Mouse (Mus musculus): ENCODE measurements around the gene Ddx27. TPM values are rescaled to one million over a fixed set of nuclear protein-coding genes. Genes with fewer than 3 reads are reported as not detected.

The Ddx27 gene
- polyA plus RNA-seq, 1 experiment: 72.1 TPM

GRCm38 (mm10) chr2:166983351-166983894 lies 31.6 kb upstream of the Ddx27 start:
- Histone ChIP-seq H3K4me1 (ENCODE audit: control insufficient read depth, insufficient read depth, low read length) (no peaks in the 10 kb centered on the region), H3K27me3 (ENCODE audit: control insufficient read depth, insufficient read depth, low read length, poor library complexity, severe bottlenecking) (no peaks in the 10 kb centered on the region), H3K9me3 (replicated peaks; ENCODE audit: control insufficient read depth, insufficient read depth, low read length, poor library complexity, severe bottlenecking) (no peaks in the 10 kb centered on the region), H3K9ac (ENCODE audit: low read depth, poor library complexity, severe bottlenecking) (no peak overlapping the region), H3K4me3 (ENCODE audit: low read depth, low read length) (no peak overlapping the region), H3K27ac (ENCODE audit: insufficient read depth, low read length) (no peak overlapping the region), H3K36me3 (ENCODE audit: control insufficient read depth, insufficient read depth, low read length, poor library complexity, severe bottlenecking) (no peaks in the 10 kb centered on the region)
- TF ChIP-seq EP300 (IDR thresholded peaks at IDR 0.05; ENCODE audit: insufficient read depth, low read depth, low read length) (no peak), CTCF (IDR thresholded peaks at IDR 0.05; ENCODE audit: low read depth, low read length) (peak; percentile 26), POLR2A (IDR thresholded peaks at IDR 0.05; ENCODE audit: insufficient read depth, low read length) (no peak)

GRCm38 (mm10) chr2:166990861-166991260 lies 24.1 kb upstream of the Ddx27 start:
- Histone ChIP-seq H3K36me3 (ENCODE audit: control insufficient read depth, insufficient read depth, low read length, poor library complexity, severe bottlenecking) (no peaks in the 10 kb centered on the region), H3K9ac (ENCODE audit: low read depth, poor library complexity, severe bottlenecking) (no peak overlapping the region), H3K4me1 (ENCODE audit: control insufficient read depth, insufficient read depth, low read length) (no peaks in the 10 kb centered on the region), H3K9me3 (replicated peaks; ENCODE audit: control insufficient read depth, insufficient read depth, low read length, poor library complexity, severe bottlenecking) (no peaks in the 10 kb centered on the region), H3K27ac (ENCODE audit: insufficient read depth, low read length) (no peak overlapping the region), H3K4me3 (ENCODE audit: low read depth, low read length) (no peak overlapping the region), H3K27me3 (ENCODE audit: control insufficient read depth, insufficient read depth, low read length, poor library complexity, severe bottlenecking) (no peaks in the 10 kb centered on the region)
- no peak for TF ChIP-seq POLR2A (IDR thresholded peaks at IDR 0.05; ENCODE audit: insufficient read depth, low read length)
- TF ChIP-seq CTCF (IDR thresholded peaks at IDR 0.05; ENCODE audit: low read depth, low read length): no peak
- TF ChIP-seq EP300 (IDR thresholded peaks at IDR 0.05; ENCODE audit: insufficient read depth, low read depth, low read length): no peak

- Histone ChIP-seq H3K36me3 (ENCODE audit: control insufficient read depth, insufficient read depth, low read length, poor library complexity, severe bottlenecking) (no peaks in the 10 kb centered on the region), H3K9me3 (replicated peaks; ENCODE audit: control insufficient read depth, insufficient read depth, low read length, poor library complexity, severe bottlenecking) (no peaks in the 10 kb centered on the region), H3K4me1 (ENCODE audit: control insufficient read depth, insufficient read depth, low read length) (no peaks in the 10 kb centered on the region), H3K9ac (ENCODE audit: low read depth, poor library complexity, severe bottlenecking) (no peak overlapping the region), H3K4me3 (ENCODE audit: low read depth, low read length) (no peak overlapping the region), H3K27me3 (ENCODE audit: control insufficient read depth, insufficient read depth, low read length, poor library complexity, severe bottlenecking) (no peaks in the 10 kb centered on the region), H3K27ac (ENCODE audit: insufficient read depth, low read length) (no peak overlapping the region)
- TF ChIP-seq POLR2A (IDR thresholded peaks at IDR 0.05; ENCODE audit: insufficient read depth, low read length): no peak
- no peak for TF ChIP-seq CTCF (IDR thresholded peaks at IDR 0.05; ENCODE audit: low read depth, low read length)
- no peak for TF ChIP-seq EP300 (IDR thresholded peaks at IDR 0.05; ENCODE audit: insufficient read depth, low read depth, low read length)
Observed at GRCm38 (mm10) chr2:166991945-166992344, 23.0 kb upstream of the Ddx27 start.

- H3K4me3 ChIP-seq (ENCODE audit: low read depth, low read length): peak overlapping the region; percentile 93
- H3K36me3 ChIP-seq (ENCODE audit: control insufficient read depth, insufficient read depth, low read length, poor library complexity, severe bottlenecking): no peaks in the 10 kb centered on the region
- no peak overlapping the region for H3K27ac ChIP-seq (ENCODE audit: insufficient read depth, low read length)
- peak overlapping the region; percentile 94 for H3K9ac ChIP-seq (ENCODE audit: low read depth, poor library complexity, severe bottlenecking)
- no peaks in the 10 kb centered on the region for H3K9me3 ChIP-seq (replicated peaks; ENCODE audit: control insufficient read depth, insufficient read depth, low read length, poor library complexity, severe bottlenecking)
- TF ChIP-seq EP300 (IDR thresholded peaks at IDR 0.05; ENCODE audit: insufficient read depth, low read depth, low read length) (no peak), POLR2A (IDR thresholded peaks at IDR 0.05; ENCODE audit: insufficient read depth, low read length) (no peak), CTCF (IDR thresholded peaks at IDR 0.05; ENCODE audit: low read depth, low read length) (no peak)
- no peaks in the 10 kb centered on the region for H3K4me1 ChIP-seq (ENCODE audit: control insufficient read depth, insufficient read depth, low read length)
- H3K27me3 ChIP-seq (ENCODE audit: control insufficient read depth, insufficient read depth, low read length, poor library complexity, severe bottlenecking): no peaks in the 10 kb centered on the region
Observed at GRCm38 (mm10) chr2:166995021-166995795, 19.8 kb upstream of the Ddx27 start.

- peak within 1 kb of the TSS; percentile 94 for H3K9ac ChIP-seq (ENCODE audit: low read depth, poor library complexity, severe bottlenecking)
- H3K4me3 ChIP-seq (ENCODE audit: low read depth, low read length): peak within 1 kb of the TSS; percentile 97
- H3K27me3 ChIP-seq (ENCODE audit: control insufficient read depth, insufficient read depth, low read length, poor library complexity, severe bottlenecking): no peaks in the 10 kb centered on the region
- peak; percentile 44 for TF ChIP-seq POLR2A (IDR thresholded peaks at IDR 0.05; ENCODE audit: insufficient read depth, low read length)
- no peak for TF ChIP-seq CTCF (IDR thresholded peaks at IDR 0.05; ENCODE audit: low read depth, low read length)
- TF ChIP-seq EP300 (IDR thresholded peaks at IDR 0.05; ENCODE audit: insufficient read depth, low read depth, low read length): no peak
- no peaks in the 10 kb centered on the region for H3K9me3 ChIP-seq (replicated peaks; ENCODE audit: control insufficient read depth, insufficient read depth, low read length, poor library complexity, severe bottlenecking)
- H3K36me3 ChIP-seq (ENCODE audit: control insufficient read depth, insufficient read depth, low read length, poor library complexity, severe bottlenecking): no peaks in the 10 kb centered on the region
- peak within 1 kb of the TSS; percentile 91 for H3K27ac ChIP-seq (ENCODE audit: insufficient read depth, low read length)
- H3K4me1 ChIP-seq (ENCODE audit: control insufficient read depth, insufficient read depth, low read length): no peaks in the 10 kb centered on the region
Observed at GRCm38 (mm10) chr2:166995796-166996532, 19.0 kb upstream of the Ddx27 start, which contains the start of gene Stau1. TSS of gene Stau1 (minus strand) at chr2:166996299.
